Mouse (Mus musculus): Measurements from ENCODE around the gene Peak1. TPM values are rescaled to one million over a fixed set of nuclear protein-coding genes. Genes with fewer than 3 reads are reported as not detected.

The Peak1 gene
- polyA plus RNA-seq, 1 experiment from 2014 or later, result 10.8 TPM

- H3K9me3 ChIP-seq (replicated peaks; ENCODE audit: control insufficient read depth, low read length), result peaks cover 5% of the 10 kb centered on the region
- peaks cover 3% of the 10 kb centered on the region; the same call in 1 of the 2 replicates for H3K36me3 ChIP-seq (ENCODE audit: control insufficient read depth, insufficient read depth, low read length)
- H3K27me3 ChIP-seq (ENCODE audit: control insufficient read depth, insufficient read depth, low read length), result no peaks in the 10 kb centered on the region
- H3K9ac ChIP-seq (ENCODE audit: low read length), result no peak overlapping the region
- H3K27ac ChIP-seq (ENCODE audit: low read length), result no peak overlapping the region
- H3K4me2 ChIP-seq (ENCODE audit: low read depth, low read length), result no peak overlapping the region
- peaks cover 4% of the 10 kb centered on the region; the same call in 1 of the 2 replicates for H3K4me1 ChIP-seq (ENCODE audit: control insufficient read depth, insufficient read depth, low read length)
- WGBS, result 78% methylated on average over 6 of the region's 6 CpGs
- no peak overlapping the region for H3K4me3 ChIP-seq (replicated peaks; ENCODE audit: low read length)
- ATAC-seq (ENCODE audit: insufficient read depth, low FRiP score), result no peak
These were observed 162.0 kb downstream of the Peak1 start for GRCm38 (mm10) chr9:56255676-56256432.

GRCm38 (mm10) chr9:56244336-56244735 lies 173.5 kb downstream of the Peak1 start:
- ATAC-seq (ENCODE audit: insufficient read depth, low FRiP score), result no peak

GRCm38 (mm10) chr9:56243885-56244284 lies 174.0 kb downstream of the Peak1 start:
- Histone ChIP-seq H3K27me3 (ENCODE audit: control insufficient read depth, insufficient read depth, low read length) (no peaks in the 10 kb centered on the region), H3K4me3 (replicated peaks; ENCODE audit: low read length) (peak overlapping the region; percentile 16; the same call in 1 of the 2 replicates), H3K9ac (ENCODE audit: low read length) (peak overlapping the region; percentile 20; the same call in 1 of the 2 replicates), H3K36me3 (ENCODE audit: control insufficient read depth, insufficient read depth, low read length) (0 out of 2 replicates have a peak, but pooled peaks cover 8% of the 10 kb centered on the region), H3K9me3 (replicated peaks; ENCODE audit: control insufficient read depth, low read length) (no peaks in the 10 kb centered on the region), H3K4me2 (ENCODE audit: low read depth, low read length) (peak overlapping the region; percentile 13), H3K27ac (ENCODE audit: low read length) (peak overlapping the region; percentile 58), H3K4me1 (ENCODE audit: control insufficient read depth, insufficient read depth, low read length) (peaks cover 6% of the 10 kb centered on the region; the same call in 1 of the 2 replicates)
- 56% methylated on average over 7 of the region's 7 CpGs for WGBS
- ATAC-seq (ENCODE audit: insufficient read depth, low FRiP score), result peak; percentile 88

More at GRCm38 (mm10) chr9:56244336-56244735, 173.5 kb downstream of the Peak1 start:
- no peak overlapping the region for H3K9ac ChIP-seq (ENCODE audit: low read length)
- peaks cover 6% of the 10 kb centered on the region; the same call in 1 of the 2 replicates for H3K4me1 ChIP-seq (ENCODE audit: control insufficient read depth, insufficient read depth, low read length)
- no peaks in the 10 kb centered on the region for H3K27me3 ChIP-seq (ENCODE audit: control insufficient read depth, insufficient read depth, low read length)
- WGBS, result 59% methylated on average over 8 of the region's 8 CpGs
- H3K4me3 ChIP-seq (replicated peaks; ENCODE audit: low read length), result no peak overlapping the region
- H3K36me3 ChIP-seq (ENCODE audit: control insufficient read depth, insufficient read depth, low read length), result 0 out of 2 replicates have a peak, but pooled peaks cover 8% of the 10 kb centered on the region
- H3K4me2 ChIP-seq (ENCODE audit: low read depth, low read length), result peak overlapping the region; percentile 13; the same call in 1 of the 2 replicates
- no peak overlapping the region for H3K27ac ChIP-seq (ENCODE audit: low read length)
- no peaks in the 10 kb centered on the region for H3K9me3 ChIP-seq (replicated peaks; ENCODE audit: control insufficient read depth, low read length)

GRCm38 (mm10) chr9:56242686-56243085 lies 175.2 kb downstream of the Peak1 start:
- Histone ChIP-seq H3K4me3 (replicated peaks; ENCODE audit: low read length) (no peak overlapping the region; the same call in 1 of the 2 replicates), H3K27ac (ENCODE audit: low read length) (peak overlapping the region; percentile 58), H3K27me3 (ENCODE audit: control insufficient read depth, insufficient read depth, low read length) (no peaks in the 10 kb centered on the region), H3K4me2 (ENCODE audit: low read depth, low read length) (peak overlapping the region; percentile 13), H3K9me3 (replicated peaks; ENCODE audit: control insufficient read depth, low read length) (no peaks in the 10 kb centered on the region), H3K36me3 (ENCODE audit: control insufficient read depth, insufficient read depth, low read length) (0 out of 2 replicates have a peak, but pooled peaks cover 8% of the 10 kb centered on the region), H3K4me1 (ENCODE audit: control insufficient read depth, insufficient read depth, low read length) (peaks cover 7% of the 10 kb centered on the region; the same call in 1 of the 2 replicates), H3K9ac (ENCODE audit: low read length) (no peak overlapping the region; the same call in 1 of the 2 replicates)
- peak; percentile 56; the same call in 1 of the 2 replicates for ATAC-seq (ENCODE audit: insufficient read depth, low FRiP score)
- 60% methylated on average over 3 of the region's 3 CpGs for WGBS

- Histone ChIP-seq H3K4me2 (ENCODE audit: low read depth, low read length) (no peak overlapping the region), H3K4me3 (replicated peaks; ENCODE audit: low read length) (no peak overlapping the region), H3K27me3 (ENCODE audit: control insufficient read depth, insufficient read depth, low read length) (no peaks in the 10 kb centered on the region), H3K36me3 (ENCODE audit: control insufficient read depth, insufficient read depth, low read length) (0 out of 2 replicates have a peak, but pooled peaks cover 8% of the 10 kb centered on the region), H3K4me1 (ENCODE audit: control insufficient read depth, insufficient read depth, low read length) (peaks cover 12% of the 10 kb centered on the region; the same call in 1 of the 2 replicates), H3K9me3 (replicated peaks; ENCODE audit: control insufficient read depth, low read length) (no peaks in the 10 kb centered on the region), H3K9ac (ENCODE audit: low read length) (no peak overlapping the region), H3K27ac (ENCODE audit: low read length) (no peak overlapping the region)
- no peak for ATAC-seq (ENCODE audit: insufficient read depth, low FRiP score)
- 89% methylated on average over 5 of the region's 5 CpGs for WGBS
These were observed 176.8 kb downstream of the Peak1 start for GRCm38 (mm10) chr9:56241076-56241475.

GRCm38 (mm10) chr9:56235871-56236298 lies 182.0 kb downstream of the Peak1 start:
- Histone ChIP-seq H3K36me3 (ENCODE audit: control insufficient read depth, insufficient read depth, low read length) (0 out of 2 replicates have a peak, but pooled peaks cover 8% of the 10 kb centered on the region), H3K9me3 (replicated peaks; ENCODE audit: control insufficient read depth, low read length) (no peaks in the 10 kb centered on the region), H3K4me1 (ENCODE audit: control insufficient read depth, insufficient read depth, low read length) (0 out of 2 replicates have a peak, but pooled peaks cover 14% of the 10 kb centered on the region), H3K4me3 (replicated peaks; ENCODE audit: low read length) (no peak overlapping the region), H3K4me2 (ENCODE audit: low read depth, low read length) (no peak overlapping the region), H3K9ac (ENCODE audit: low read length) (no peak overlapping the region), H3K27ac (ENCODE audit: low read length) (no peak overlapping the region), H3K27me3 (ENCODE audit: control insufficient read depth, insufficient read depth, low read length) (no peaks in the 10 kb centered on the region)
- 40% methylated on average over 6 of the region's 6 CpGs for whole genome bisulfite sequencing
- ATAC-seq (ENCODE audit: insufficient read depth, low FRiP score), result no peak

- Histone ChIP-seq H3K4me1 (ENCODE audit: control insufficient read depth, insufficient read depth, low read length) (0 out of 2 replicates have a peak, but pooled peaks cover 14% of the 10 kb centered on the region), H3K9ac (ENCODE audit: low read length) (no peak overlapping the region), H3K27me3 (ENCODE audit: control insufficient read depth, insufficient read depth, low read length) (no peaks in the 10 kb centered on the region), H3K27ac (ENCODE audit: low read length) (no peak overlapping the region), H3K36me3 (ENCODE audit: control insufficient read depth, insufficient read depth, low read length) (0 out of 2 replicates have a peak, but pooled peaks cover 6% of the 10 kb centered on the region), H3K4me3 (replicated peaks; ENCODE audit: low read length) (no peak overlapping the region), H3K4me2 (ENCODE audit: low read depth, low read length) (no peak overlapping the region), H3K9me3 (replicated peaks; ENCODE audit: control insufficient read depth, low read length) (no peaks in the 10 kb centered on the region)
- WGBS, result 78% methylated on average over 5 of the region's 5 CpGs
- no peak for ATAC-seq (ENCODE audit: insufficient read depth, low FRiP score)
These were observed 182.6 kb downstream of the Peak1 start for GRCm38 (mm10) chr9:56235281-56235680.

GRCm38 (mm10) chr9:56234561-56234960 lies 183.3 kb downstream of the Peak1 start:
- ATAC-seq (ENCODE audit: insufficient read depth, low FRiP score), result no peak
- H3K9me3 ChIP-seq (replicated peaks; ENCODE audit: control insufficient read depth, low read length), result no peaks in the 10 kb centered on the region
- no peak overlapping the region for H3K9ac ChIP-seq (ENCODE audit: low read length)
- no peaks in the 10 kb centered on the region for H3K36me3 ChIP-seq (ENCODE audit: control insufficient read depth, insufficient read depth, low read length)
- H3K27me3 ChIP-seq (ENCODE audit: control insufficient read depth, insufficient read depth, low read length), result no peaks in the 10 kb centered on the region
- WGBS, result 70% methylated on average over 3 of the region's 3 CpGs
- H3K27ac ChIP-seq (ENCODE audit: low read length), result no peak overlapping the region
- 0 out of 2 replicates have a peak, but pooled peaks cover 14% of the 10 kb centered on the region for H3K4me1 ChIP-seq (ENCODE audit: control insufficient read depth, insufficient read depth, low read length)
- H3K4me3 ChIP-seq (replicated peaks; ENCODE audit: low read length), result no peak overlapping the region
- H3K4me2 ChIP-seq (ENCODE audit: low read depth, low read length), result no peak overlapping the region

- no peaks in the 10 kb centered on the region for H3K36me3 ChIP-seq (ENCODE audit: control insufficient read depth, insufficient read depth, low read length)
- WGBS, result 76% methylated on average over 2 of the region's 2 CpGs
- H3K4me3 ChIP-seq (replicated peaks; ENCODE audit: low read length), result no peak overlapping the region
- H3K9me3 ChIP-seq (replicated peaks; ENCODE audit: control insufficient read depth, low read length), result no peaks in the 10 kb centered on the region
- H3K9ac ChIP-seq (ENCODE audit: low read length), result no peak overlapping the region
- peak overlapping the region; percentile 68 for H3K27ac ChIP-seq (ENCODE audit: low read length)
- H3K4me2 ChIP-seq (ENCODE audit: low read depth, low read length), result no peak overlapping the region
- ATAC-seq (ENCODE audit: insufficient read depth, low FRiP score), result peak; percentile 59; the same call in 1 of the 2 replicates
- no peaks in the 10 kb centered on the region for H3K27me3 ChIP-seq (ENCODE audit: control insufficient read depth, insufficient read depth, low read length)
- 0 out of 2 replicates have a peak, but pooled peaks cover 14% of the 10 kb centered on the region for H3K4me1 ChIP-seq (ENCODE audit: control insufficient read depth, insufficient read depth, low read length)
These were observed 184.6 kb downstream of the Peak1 start for GRCm38 (mm10) chr9:56233316-56233715.

Measured in stomach, embryonic 16.5 days (tissue).